Comparison of ENCODE assay signal across 13 mouse cellular contexts in the genomic region with DNA sequence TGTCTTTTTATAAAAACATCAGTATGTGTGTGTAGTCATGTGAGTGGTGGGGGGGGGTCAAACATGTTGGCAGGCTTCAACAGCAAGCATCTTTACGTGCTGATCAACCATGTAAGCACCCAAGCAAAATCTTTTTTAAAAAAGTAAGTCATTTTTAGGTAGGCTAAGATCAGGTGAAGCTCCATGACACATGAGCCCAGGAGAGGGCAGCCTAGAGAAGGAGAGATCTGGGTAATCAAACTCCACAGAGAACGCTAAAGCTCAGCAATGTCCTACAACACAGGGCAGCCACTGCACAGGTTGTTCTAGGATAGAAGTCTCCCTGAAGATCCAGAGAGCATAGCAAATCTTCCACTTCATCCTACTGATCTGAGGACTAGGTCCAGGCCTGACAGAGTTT. TPM values are rescaled to one million over a fixed set of nuclear protein-coding genes. Genes with fewer than 3 reads are reported as not detected.
DNase-seq lines count a peak whose midpoint lies in the region; ATAC-seq lines count a peak whose summit lies in the region.
"Had no signal": no experiment of that assay in that cellular context is flagged by ENCODE, and none has a peak within 500 bp of the region (broad histone marks: within the 10 kb centered on the region; RNA-seq: fewer than 3 reads in every experiment).

No protein-coding gene starts in this region.

- H3K9ac ChIP-seq in kidney, embryonic 15.5 days = no peak overlapping the region
- H3K9ac ChIP-seq: liver, embryonic 13.5 days; stomach, embryonic 15.5 days had no signal

- no peak overlapping the region for H3K4me2 ChIP-seq in kidney, embryonic 15.5 days
- H3K4me2 ChIP-seq: liver, embryonic 13.5 days; stomach, embryonic 15.5 days had no signal

- H3K4me1 ChIP-seq in kidney, embryonic 15.5 days = 0 out of 2 replicates have a peak, but pooled peaks cover 3% of the 10 kb centered on the region
- H3K4me1 ChIP-seq: liver, embryonic 13.5 days; stomach, embryonic 15.5 days had no signal

- no peaks in the 10 kb centered on the region for H3K27me3 ChIP-seq in kidney, embryonic 15.5 days
- H3K27me3 ChIP-seq: liver, embryonic 13.5 days; stomach, embryonic 15.5 days had no signal

- peak; percentile 38 to 39 for DNase-seq in cerebellum, postnatal 10 days
- no peak for DNase-seq in cerebellum, postnatal 4 days (ENCODE audit: low spot score in 2 of 2)
- peak; percentile 26 for DNase-seq in kidney, adult 9 months
- DNase-seq in thymus, postnatal 4 days = peak; percentile 44
- no peak for DNase-seq in thymus, postnatal 10 days (ENCODE audit: low spot score in 2 of 2)
- no peak for DNase-seq in frontal cortex, postnatal 14 days (ENCODE audit: low spot score in 2 of 2)
- DNase-seq in embryo, embryonic 10.5 days (ENCODE audit: low spot score) = no peak
- DNase-seq: B cell, adult 2 months; heart, postnatal 36 days; liver, embryonic 13.5 days had no signal

- ATAC-seq in kidney, embryonic 15.5 days (replicated peaks; ENCODE audit: low FRiP score) = no peak
- ATAC-seq: midbrain, embryonic 16.5 days had no signal

- H3K4me3 ChIP-seq in kidney, embryonic 15.5 days (replicated peaks) = no peak overlapping the region
- H3K4me3 ChIP-seq: liver, embryonic 13.5 days; stomach, embryonic 15.5 days had no signal

- H3K36me3 ChIP-seq in kidney, embryonic 15.5 days = peaks cover 92% of the 10 kb centered on the region

- H3K27ac ChIP-seq in kidney, embryonic 15.5 days = no peak overlapping the region
- H3K27ac ChIP-seq: liver, embryonic 13.5 days; stomach, embryonic 15.5 days had no signal

- WGBS in kidney, embryonic 15.5 days = 61% methylated on average over 2 of the region's 2 CpGs

- H3K9me3 ChIP-seq in kidney, embryonic 15.5 days (replicated peaks) = no peaks in the 10 kb centered on the region
- H3K9me3 ChIP-seq: liver, embryonic 13.5 days; stomach, embryonic 15.5 days had no signal

RNA-seq across cellular contexts. Expression of a gene that starts 37.9 kb away (rescaled TPM):
- polyA plus RNA-seq in kidney, embryonic 15.5 days (2015; fragmentation: Nextera tagmentation; extraction: Ambion mirVana) = 40.6 and 42.8 TPM in 2 replicates

RNA-seq across cellular contexts. Expression of a gene that starts 50.8 kb away (rescaled TPM):
- polyA plus RNA-seq in kidney, embryonic 15.5 days (2015; fragmentation: Nextera tagmentation; extraction: Ambion mirVana) = 12.7 and 14.2 TPM in 2 replicates

RNA-seq across cellular contexts. Expression of a gene that starts 52.1 kb away (rescaled TPM):
- polyA plus RNA-seq in kidney, embryonic 15.5 days (2015; fragmentation: Nextera tagmentation; extraction: Ambion mirVana) = 1.4 and 1.8 TPM in 2 replicates

RNA-seq across cellular contexts. Expression of a gene that starts 59.1 kb away (rescaled TPM):
- polyA plus RNA-seq in kidney, embryonic 15.5 days (2015; fragmentation: Nextera tagmentation; extraction: Ambion mirVana) = 2,850 and 2,855 TPM in 2 replicates

Comparison
In these comparisons a context has a peak if more than half of its experiments do, and no peak if none do; other contexts are left out.
1. DNase-seq: peak in cerebellum, postnatal 10 days (2 of 2), kidney, adult 9 months (single experiment) and thymus, postnatal 4 days (single experiment); none in cerebellum, postnatal 4 days (0 of 2), thymus, postnatal 10 days (0 of 2), frontal cortex, postnatal 14 days (0 of 2) and embryo, embryonic 10.5 days (single experiment).